Mouse (Mus musculus) spleen, postnatal 10 days (tissue): ENCODE data around the gene Coq2.

Source experiments
- DNase-seq, 2 experiments: peaks; one replicate each; pipeline ENCODE4 v3.0.0; 2021 to 2022; ENCODE audit warnings: low spot score in 2 of 2

Gene Coq2

GRCm38 (mm10) chr5:100674711-100675376, at the start of gene Coq2:
Gene Coq2, minus strand, starts transcription at chr5:100675140.
- DNase-seq, result peak; percentile 70 to 88

DNA sequence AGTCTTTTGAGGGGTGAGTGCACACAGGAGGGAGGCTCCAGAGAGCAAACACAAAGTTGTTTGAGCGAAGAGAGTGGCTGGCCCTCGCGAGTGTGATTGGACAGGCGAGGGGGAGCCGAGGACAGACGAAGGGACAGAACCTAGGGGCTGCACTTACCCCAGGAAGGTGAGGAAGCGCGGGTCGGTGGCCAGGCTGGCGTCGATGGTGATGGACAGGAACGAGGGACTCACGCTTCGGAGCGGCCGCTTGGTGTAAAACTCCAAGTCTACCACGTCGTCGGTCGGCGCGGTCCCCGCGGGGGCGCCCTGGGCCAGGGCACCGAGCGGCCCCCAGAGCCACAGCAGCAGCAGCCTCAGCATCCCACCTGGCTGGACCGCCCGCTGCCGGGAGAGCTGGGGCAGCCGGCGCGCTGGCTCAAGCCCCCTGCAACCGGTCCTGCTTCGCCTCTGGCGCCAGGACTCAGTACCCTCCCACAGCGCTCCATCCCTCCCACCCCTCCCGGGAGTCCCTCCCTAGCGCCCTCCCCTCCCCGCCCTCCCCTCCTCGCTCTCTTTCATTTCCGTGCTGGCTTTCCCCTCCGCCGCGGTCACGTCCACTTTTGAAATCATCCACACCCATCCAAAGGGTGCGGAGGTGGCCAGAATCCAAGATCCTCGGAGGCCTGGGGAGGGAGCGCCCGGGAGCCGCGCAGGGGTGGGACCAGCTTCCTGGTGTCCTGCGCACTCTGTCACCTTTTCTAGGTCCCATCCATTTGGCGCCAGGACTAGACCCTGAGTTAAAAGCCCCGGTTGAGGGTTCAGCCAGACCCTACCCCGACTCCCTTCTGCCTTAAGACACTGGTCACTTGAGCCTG, 44.5 kb upstream of the Coq2 start, which contains the start of gene Hpse:
Gene Hpse, minus strand, starts transcription at position 482 of the 854 bp plus-strand sequence.
- peak; percentile 22 to 64 for DNase-seq

DNA sequence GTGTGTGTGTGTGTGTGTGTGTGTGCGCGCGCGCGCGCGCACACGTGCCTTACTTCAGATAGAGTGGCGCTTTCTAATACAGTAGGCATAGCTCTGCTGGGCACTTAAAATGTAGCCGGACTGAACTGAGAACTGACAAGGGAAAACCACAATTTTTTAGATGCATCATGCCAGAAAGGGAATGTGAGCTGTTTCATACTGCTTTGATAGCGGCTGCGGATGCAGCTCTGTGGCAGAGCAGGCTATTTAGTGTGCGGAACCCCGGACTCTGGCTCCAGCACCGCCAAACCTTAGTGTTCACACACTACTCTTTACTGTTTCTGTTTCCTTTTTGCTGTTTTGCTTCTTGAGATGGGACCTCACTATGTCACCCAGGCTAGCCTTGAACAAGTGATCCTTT, 41.8 kb upstream of the Coq2 start:
- DNase-seq, result no peak

- DNase-seq, result no peak
These were observed 36.3 kb upstream of the Coq2 start for GRCm38 (mm10) chr5:100711219-100711618.

GRCm38 (mm10) chr5:100710012-100710411, 35.1 kb upstream of the Coq2 start:
- no peak for DNase-seq

- DNase-seq, result no peak
These were observed 34.1 kb upstream of the Coq2 start for GRCm38 (mm10) chr5:100709035-100709434.

DNA sequence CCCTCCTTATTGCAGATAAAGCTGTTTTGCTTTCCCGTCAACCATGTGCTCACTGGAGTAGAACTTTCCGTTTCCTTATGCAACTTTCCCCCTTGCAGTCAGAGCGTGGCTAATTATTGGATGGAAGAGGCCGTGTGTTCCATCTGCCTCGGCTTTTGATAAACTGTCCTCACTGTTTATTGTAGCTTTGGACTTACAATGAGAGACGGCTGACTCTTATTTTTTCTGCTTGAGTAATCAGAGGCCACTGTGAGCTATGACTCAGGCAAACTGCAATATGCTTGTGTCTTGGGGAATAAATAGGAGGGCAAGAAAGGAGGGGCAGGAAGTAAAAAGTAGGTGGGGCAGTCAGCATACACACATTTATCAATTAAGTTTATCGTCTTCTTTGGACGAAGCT, 31.7 kb upstream of the Coq2 start:
- no peak for DNase-seq

- no peak for DNase-seq
These were observed 29.3 kb upstream of the Coq2 start for GRCm38 (mm10) chr5:100704272-100704671.

GRCm38 (mm10) chr5:100702325-100702724, 27.4 kb upstream of the Coq2 start:
- DNase-seq, result no peak

DNA sequence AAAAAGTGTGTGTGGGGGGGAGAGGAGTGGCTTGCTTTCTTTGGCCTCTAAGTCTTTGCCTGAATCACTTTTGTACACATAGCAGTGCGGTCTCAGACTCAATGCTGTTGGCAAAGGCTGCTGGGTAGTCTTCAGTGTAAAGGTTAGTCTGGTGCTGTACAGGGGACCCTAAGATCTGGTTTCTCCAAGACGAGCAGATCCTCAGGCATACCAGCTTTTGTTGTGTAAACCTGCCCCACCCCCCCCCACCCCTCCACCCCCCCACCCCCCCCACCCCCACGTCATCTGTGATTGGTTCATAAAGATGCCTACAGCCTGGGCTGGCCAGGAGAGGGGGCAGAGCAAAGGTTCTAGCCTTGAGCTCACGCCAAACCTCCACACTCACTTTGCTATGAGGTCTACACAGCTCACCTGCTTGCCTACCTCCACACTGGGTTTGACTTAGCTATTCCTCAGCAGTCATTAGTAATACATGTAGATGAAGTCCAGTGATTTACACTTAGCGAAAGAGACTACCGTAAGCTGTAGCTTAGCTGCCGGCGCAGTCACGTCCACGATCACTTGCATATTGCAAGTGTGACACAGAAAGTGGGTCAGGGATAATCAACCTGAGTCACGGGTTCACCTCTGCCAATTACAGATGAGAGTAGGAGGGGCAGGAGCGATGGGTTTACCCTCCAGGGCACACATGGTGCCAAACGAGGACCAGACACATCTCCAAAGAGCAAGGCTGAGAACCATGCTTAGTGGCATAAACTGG, 26.1 kb upstream of the Coq2 start:
- no peak for DNase-seq

GRCm38 (mm10) chr5:100697886-100698285, 22.9 kb upstream of the Coq2 start:
- DNase-seq, result no peak

GRCm38 (mm10) chr5:100697398-100697797, 22.5 kb upstream of the Coq2 start:
- DNase-seq, result no peak

DNA sequence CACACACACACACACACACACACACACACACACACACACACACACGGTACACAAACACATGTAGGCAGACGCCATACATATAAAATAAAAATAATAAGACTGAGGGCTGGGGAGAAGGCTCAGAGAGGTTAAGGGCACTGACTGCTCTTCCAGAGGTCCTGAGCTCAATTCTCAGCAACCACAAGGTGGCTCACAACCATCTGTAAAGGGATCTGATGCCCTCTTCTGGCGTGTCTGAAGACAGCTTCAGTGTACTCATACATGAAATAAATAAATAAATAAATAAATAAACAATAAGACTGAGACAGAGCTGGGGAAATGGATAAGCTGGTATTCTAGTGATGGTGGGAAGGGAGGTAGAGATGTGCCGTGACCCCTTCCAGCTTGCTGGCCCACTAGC, 10.7 kb upstream of the Coq2 start:
- no peak for DNase-seq

- no peak for DNase-seq
These were observed 5.6 kb upstream of the Coq2 start for GRCm38 (mm10) chr5:100680542-100680933.

- DNase-seq, result peak in 1 of 2 experiments; percentile 40
These were observed 5.1 kb upstream of the Coq2 start for GRCm38 (mm10) chr5:100679911-100680541.

- DNase-seq, result peak; percentile 86 to 91
These were observed 1.0 kb downstream of the Coq2 start for GRCm38 (mm10) chr5:100673745-100674486.

DNA sequence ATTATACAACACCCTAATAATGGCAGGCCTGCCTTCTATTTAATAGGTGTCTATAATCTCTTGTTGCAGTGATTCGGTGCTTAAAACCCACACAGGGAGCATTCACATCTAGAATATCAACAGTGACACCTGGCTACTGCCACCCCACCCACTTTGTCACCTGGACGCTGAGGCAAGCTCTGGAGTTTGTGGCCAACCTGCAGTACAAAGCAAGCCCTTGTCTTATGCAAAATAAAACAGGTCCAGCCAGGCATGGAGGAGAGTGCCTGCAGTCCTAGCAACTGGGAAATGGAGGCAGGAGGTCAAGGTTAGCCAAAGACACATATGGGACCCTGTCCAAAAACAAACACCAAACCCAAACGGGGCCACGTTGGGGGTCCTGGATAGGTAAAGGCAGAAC, 2.5 kb downstream of the Coq2 start:
- DNase-seq, result no peak

GRCm38 (mm10) chr5:100671897-100672296, 3.0 kb downstream of the Coq2 start:
- DNase-seq, result no peak

- DNase-seq, result peak in 1 of 2 experiments; percentile 74
These were observed 3.5 kb downstream of the Coq2 start for GRCm38 (mm10) chr5:100671398-100671797.

GRCm38 (mm10) chr5:100666965-100667364, 8.0 kb downstream of the Coq2 start:
- no peak for DNase-seq

DNA sequence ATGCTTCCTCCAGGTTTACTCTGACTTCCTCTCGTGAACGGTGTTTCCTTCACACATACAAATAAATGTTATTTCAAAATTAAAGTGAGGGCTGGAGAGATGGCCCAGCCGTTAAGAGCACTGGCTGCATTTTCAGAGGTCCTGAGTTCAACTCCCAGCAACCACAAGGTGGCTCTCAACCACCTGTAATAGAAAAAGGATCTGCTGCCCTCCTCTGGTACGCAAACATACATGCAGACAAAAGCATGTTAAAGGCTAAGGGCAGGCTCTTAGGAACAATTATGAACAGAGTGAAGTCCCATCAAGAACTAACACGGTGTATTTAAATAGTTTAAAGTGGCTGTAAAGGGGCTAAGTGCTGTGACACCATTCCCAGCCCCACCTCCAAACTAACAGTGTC, 11.1 kb downstream of the Coq2 start:
- DNase-seq, result peak in 1 of 2 experiments; percentile 70
